Mouse (Mus musculus) heart, postnatal 0 days (tissue): ENCODE results near the gene Dnajc11. TPM values are rescaled to one million over a fixed set of nuclear protein-coding genes. Genes with fewer than 3 reads are reported as not detected.

Experiments
- ATAC-seq: fragments of 200-750 bp; cut with Nextera tagmentation; 2 replicates; pipeline ENCODE4 v1.8.0; 2017; ENCODE audit warnings: low read depth, moderate number of reproducible peaks, moderate library complexity; ENCODE audit not compliant: insufficient read depth
- DNase-seq: peaks from one replicate; pipeline ENCODE4 v3.0.0-alpha.2; 2016; ENCODE audit warnings: low spot score
- H3K27ac ChIP-seq: fragments of 300-500 bp; sonication (generic); 2 replicates; pipeline ENCODE4 v1.5.1; 2014; ENCODE audit warnings: low read depth, mild to moderate bottlenecking
- H3K27me3 ChIP-seq: fragments of 300-500 bp; sonication (generic); 2 replicates; pipeline ENCODE4 v1.6.1; 2014; ENCODE audit warnings: low read length, mixed read lengths; ENCODE audit not compliant: control insufficient read depth, insufficient read depth
- H3K36me3 ChIP-seq: fragments of 300-500 bp; sonication (generic); replicated peaks from 2 replicates; pipeline ENCODE4 v1.6.1; 2014; ENCODE audit warnings: low read length, mixed read lengths; ENCODE audit not compliant: control insufficient read depth, insufficient read depth
- H3K4me1 ChIP-seq: fragments of 300-500 bp; sonication (generic); 2 replicates; pipeline ENCODE4 v1.6.1; 2014; ENCODE audit warnings: antibody characterized with exemption; ENCODE audit not compliant: control insufficient read depth, insufficient read depth
- H3K4me2 ChIP-seq: fragments of 300-500 bp; sonication (generic); 2 replicates; pipeline ENCODE4 v1.6.1; 2014; ENCODE audit warnings: low read depth, mild to moderate bottlenecking, low read length, moderate library complexity
- H3K4me3 ChIP-seq: fragments of 300-500 bp; sonication (generic); 2 replicates; pipeline ENCODE4 v1.5.1; 2014; ENCODE audit warnings: low read depth, low read length
- H3K9ac ChIP-seq: fragments of 300-500 bp; sonication (generic); replicated peaks from 2 replicates; pipeline ENCODE4 v1.6.1; 2014; ENCODE audit warnings: low read depth, low read length, mixed read lengths
- H3K9me3 ChIP-seq: fragments of 300-500 bp; sonication (generic); replicated peaks from 2 replicates; pipeline ENCODE4 v1.6.1; 2016; ENCODE audit warnings: low read length; ENCODE audit not compliant: control insufficient read depth
- CTCF ChIP-seq: IDR thresholded peaks from 2 replicates; pipeline ENCODE4 v1.5.1; 2016; ENCODE audit warnings: antibody characterized with exemption, control low read depth, low read depth
- EP300 ChIP-seq: IDR thresholded peaks from 2 replicates; pipeline ENCODE4 v1.6.1; 2016; ENCODE audit warnings: antibody characterized with exemption, low read depth
- WGBS: fragments of 180-500 bp; shearing (Covaris S2); extraction: QIAGEN DNeasy Blood & Tissue Kit; methylation state at CpG from one replicate; pipeline ENCODE4 v1.1.7; 2014; 5-methylcytosine and 5-hydroxymethylcytosine counted together
- polyA plus RNA-seq: library from polyadenylated mRNA; unstranded; fragments of >200 nt; fragmentation: Nextera tagmentation; extraction: Ambion mirVana; gene quantifications from 2 replicates; pipeline ENCODE4 v1.2.1, GENCODE M21; 2015
- total RNA-seq: library from RNA; depleted of rRNA; stranded (reverse); fragments of >200 nt; gene quantifications from 2 replicates; pipeline ENCODE4 v1.2.3, GENCODE M21; 2014; ENCODE audit warnings: low replicate concordance

The Dnajc11 gene
- total and polyA plus RNA-seq, 2 experiments from 2014 or later: 47.7 to 95.3 TPM

DNA sequence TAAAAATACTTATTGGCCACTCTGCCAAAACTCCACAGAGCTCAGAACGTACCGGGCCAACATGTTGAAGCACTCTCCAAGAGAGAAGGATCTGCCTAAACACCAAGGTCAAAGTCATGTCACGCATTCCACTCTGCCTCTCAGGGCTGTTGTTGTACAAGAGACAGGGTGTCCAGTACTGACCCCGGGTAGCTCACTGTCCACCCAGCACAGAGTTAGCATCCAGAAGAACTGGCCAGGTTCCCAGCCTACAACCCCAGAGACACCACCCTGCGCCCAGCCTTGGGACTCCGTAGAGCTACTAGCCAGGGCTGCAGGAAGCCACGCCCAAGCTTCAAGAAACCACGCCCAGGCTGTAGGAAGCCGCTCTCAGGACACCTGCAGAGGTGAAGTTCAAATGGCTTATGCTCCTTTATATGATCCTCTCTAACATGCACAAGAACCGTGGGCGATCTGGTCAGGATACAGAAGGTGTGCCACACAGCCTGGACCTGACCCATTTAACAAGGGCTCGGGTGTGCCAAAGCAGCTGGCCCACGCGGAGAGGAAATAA lies 30.7 kb upstream of the Dnajc11 start:
- Histone ChIP-seq H3K9me3 (no peaks in the 10 kb centered on the region), H3K4me1 (peaks cover 30% of the 10 kb centered on the region), H3K27me3 (no peaks in the 10 kb centered on the region), H3K4me2 (0 out of 2 replicates have a peak overlapping the region, but pooled peaks have one; percentile 24), H3K36me3 (no peaks in the 10 kb centered on the region), H3K4me3 (no peak overlapping the region), H3K9ac (0 out of 2 replicates have a peak overlapping the region, but pooled peaks have one; percentile 23), H3K27ac (peak overlapping the region; percentile 90)
- ATAC-seq: peak; percentile 88
- peak; percentile 33; the same call in 1 of the 2 replicates for TF ChIP-seq EP300
- no peak for TF ChIP-seq CTCF
- WGBS: 26% methylated on average over 14 of the region's 14 CpGs
- DNase-seq: peak; percentile 91

DNA sequence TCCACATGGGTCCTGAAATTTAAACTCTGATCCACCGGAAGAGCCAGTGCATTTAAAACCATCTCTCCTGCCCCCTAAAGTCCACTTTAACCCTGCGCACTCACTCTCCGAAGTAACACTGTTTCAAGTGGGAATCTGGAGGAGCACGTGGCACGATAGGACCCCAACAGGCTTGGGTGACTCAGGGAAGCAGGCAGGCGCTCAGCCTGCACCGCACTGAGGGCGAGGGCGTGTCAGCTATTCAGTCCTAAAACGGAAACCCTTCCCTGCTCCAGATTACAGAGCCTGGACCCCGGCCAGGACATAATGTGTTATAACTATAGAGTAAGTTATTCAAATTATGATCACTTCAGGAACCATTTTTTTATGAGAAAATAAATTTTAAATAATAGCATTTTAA lies 29.4 kb upstream of the Dnajc11 start:
- peak; percentile 72 for DNase-seq
- H3K4me2 ChIP-seq: no peak overlapping the region
- H3K4me1 ChIP-seq: peaks cover 30% of the 10 kb centered on the region
- H3K9me3 ChIP-seq: no peaks in the 10 kb centered on the region
- ATAC-seq: peak; percentile 22; the same call in 1 of the 2 replicates
- WGBS: 13% methylated on average over 11 of the region's 11 CpGs
- H3K27me3 ChIP-seq: no peaks in the 10 kb centered on the region
- no peak overlapping the region for H3K9ac ChIP-seq
- TF ChIP-seq EP300 (no peak), CTCF (0 out of 2 replicates have a peak, but pooled peaks have one; percentile 4)
- peak overlapping the region; percentile 30 for H3K27ac ChIP-seq
- H3K36me3 ChIP-seq: no peaks in the 10 kb centered on the region
- no peak overlapping the region for H3K4me3 ChIP-seq

DNA sequence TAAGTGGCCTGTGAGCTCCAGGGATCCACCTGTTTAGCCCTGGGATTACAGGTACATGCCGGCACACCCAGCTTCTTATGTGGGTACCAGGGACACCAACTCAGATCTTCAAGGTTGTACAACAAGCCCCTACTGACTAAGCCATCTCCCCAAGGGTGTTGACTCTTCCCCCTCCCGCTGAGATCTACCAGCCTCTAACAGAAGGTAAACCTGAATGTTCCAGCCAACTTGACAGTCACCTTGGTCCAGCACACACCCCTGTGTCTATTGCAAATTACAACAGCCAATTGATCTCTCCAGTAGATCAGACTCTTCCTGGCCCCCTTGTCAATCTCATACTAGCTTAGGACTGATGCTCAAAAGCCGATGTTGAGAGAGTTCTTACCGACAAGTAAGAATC lies 27.9 kb upstream of the Dnajc11 start:
- 74% methylated on average over 4 of the region's 4 CpGs for WGBS
- Histone ChIP-seq H3K4me3 (no peak overlapping the region), H3K36me3 (no peaks in the 10 kb centered on the region), H3K4me1 (peaks cover 30% of the 10 kb centered on the region), H3K4me2 (no peak overlapping the region), H3K9me3 (no peaks in the 10 kb centered on the region), H3K9ac (no peak overlapping the region), H3K27me3 (no peaks in the 10 kb centered on the region), H3K27ac (no peak overlapping the region)
- TF ChIP-seq CTCF: no peak
- TF ChIP-seq EP300: no peak
- DNase-seq (no peak), ATAC-seq (no peak)

DNA sequence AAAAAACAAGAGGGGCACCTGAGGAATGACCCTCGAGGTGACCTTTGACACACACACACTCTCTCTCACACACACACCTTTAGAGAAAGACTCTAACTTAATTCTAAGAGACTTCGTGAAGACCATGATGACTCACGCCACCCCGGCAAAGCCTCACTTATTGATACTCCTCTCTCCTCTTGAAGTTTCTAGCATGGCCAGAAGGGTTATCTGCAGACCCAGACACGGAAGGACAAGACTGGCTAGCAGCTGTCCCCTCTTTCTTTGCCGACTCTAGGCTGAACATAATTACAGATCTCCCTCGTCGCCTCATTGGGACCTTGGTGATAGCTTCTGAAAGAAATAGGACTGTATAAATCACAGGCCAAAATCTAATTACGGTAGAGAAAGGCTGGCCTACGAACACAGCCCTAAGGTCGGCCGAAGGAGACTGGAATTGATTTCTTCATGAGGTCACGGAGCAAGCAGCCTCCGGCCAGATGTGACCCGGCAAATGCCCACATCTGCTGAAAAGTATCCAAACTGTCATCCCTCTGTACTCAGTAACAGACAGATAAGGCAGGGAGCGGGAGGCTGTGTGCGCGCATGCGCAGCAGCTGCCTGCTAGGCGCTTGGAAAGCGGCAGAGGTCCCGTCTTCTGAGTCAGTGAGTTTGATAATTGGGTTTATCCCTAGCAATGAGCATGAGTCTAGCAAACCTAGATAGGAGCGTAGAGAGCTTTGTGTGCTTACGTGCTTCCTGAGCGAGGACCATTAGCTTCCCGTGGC lies 25.7 kb upstream of the Dnajc11 start:
- H3K36me3 ChIP-seq: no peaks in the 10 kb centered on the region
- no peaks in the 10 kb centered on the region for H3K27me3 ChIP-seq
- H3K9ac ChIP-seq: no peak overlapping the region
- WGBS: 57% methylated on average over 26 of the region's 26 CpGs
- H3K27ac ChIP-seq: no peak overlapping the region
- peak overlapping the region; percentile 0; the same call in 1 of the 2 replicates for H3K4me2 ChIP-seq
- H3K4me1 ChIP-seq: peaks cover 21% of the 10 kb centered on the region
- no peak for ATAC-seq
- DNase-seq: no peak
- H3K4me3 ChIP-seq: no peak overlapping the region
- TF ChIP-seq CTCF (no peak), EP300 (no peak)
- no peaks in the 10 kb centered on the region for H3K9me3 ChIP-seq

DNA sequence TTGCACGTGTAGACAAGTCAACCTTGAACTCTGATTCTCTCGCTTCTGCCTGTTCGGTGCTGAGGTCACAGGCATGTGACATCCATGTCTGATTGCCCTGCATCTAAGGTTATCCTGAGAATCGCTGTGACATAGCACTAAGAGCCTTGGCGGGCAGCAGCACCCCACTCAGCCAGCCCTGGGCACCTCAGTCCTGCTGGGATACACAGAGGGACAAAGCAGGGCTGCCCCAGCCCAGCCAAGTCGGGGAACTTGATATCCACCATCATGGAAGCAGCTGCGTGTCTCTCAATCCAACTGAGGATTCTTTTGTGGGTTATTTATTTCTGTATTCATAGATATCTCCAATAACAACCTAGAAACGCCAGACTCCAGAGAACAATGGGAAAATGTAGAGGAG lies 24.7 kb upstream of the Dnajc11 start:
- no peak overlapping the region for H3K27ac ChIP-seq
- H3K9me3 ChIP-seq: no peaks in the 10 kb centered on the region
- no peak for ATAC-seq
- no peak overlapping the region for H3K4me3 ChIP-seq
- H3K9ac ChIP-seq: no peak overlapping the region
- DNase-seq: no peak
- H3K4me2 ChIP-seq: no peak overlapping the region
- H3K36me3 ChIP-seq: no peaks in the 10 kb centered on the region
- TF ChIP-seq CTCF (no peak), EP300 (no peak)
- peaks cover 11% of the 10 kb centered on the region for H3K4me1 ChIP-seq
- 63% methylated on average over 8 of the region's 8 CpGs for WGBS
- no peaks in the 10 kb centered on the region for H3K27me3 ChIP-seq
